Mouse (Mus musculus) small intestine, adult 2 months (tissue): Measurements from ENCODE around the gene Cntrl.

Experiments used
- CTCF ChIP-seq: fragments of 200-500 bp; IDR thresholded peaks from 2 replicates; pipeline ENCODE4 v1.5.1; 2012; ENCODE audit warnings: low read depth, mild to moderate bottlenecking, control low read depth, inconsistent platforms, low read length, moderate library complexity, mixed read lengths; ENCODE audit not compliant: insufficient replicate concordance, insufficient read length; ENCODE audit errors: extremely low read depth
- POLR2A ChIP-seq: fragments of 200-500 bp; IDR thresholded peaks from 2 replicates; pipeline ENCODE4 v1.6.1; 2012; ENCODE audit warnings: low read depth, mild to moderate bottlenecking, control low read depth, inconsistent platforms, low read length, moderate library complexity

GRCm38 (mm10) chr2:35060897-35061296, 48.4 kb upstream of the Cntrl start:
- TF ChIP-seq CTCF (no peak), POLR2A (no peak)
